Mouse (Mus musculus) adrenal gland, postnatal 25 days (tissue): ENCODE data around the gene Efcab11. TPM values are rescaled to one million over a fixed set of nuclear protein-coding genes. Genes with fewer than 3 reads are reported as not detected.

Experiments
- DNase-seq: peaks from one replicate; pipeline ENCODE4 v3.0.0; 2021; ENCODE audit warnings: mixed read lengths
- long read RNA-seq: library from polyadenylated mRNA; stranded (forward); transcript quantifications from one replicate; pipeline ENCODE4 v2.0.0, GENCODE M21; 2021
- total RNA-seq: library from RNA; stranded (reverse); gene quantifications from 2 replicates; pipeline ENCODE4 v1.2.3, GENCODE M21; 2021

Efcab11 gene
- total RNA-seq, result 0.82 and 1.7 TPM in 2 replicates
- long read RNA-seq, result 0 reads

- DNase-seq, result peak; percentile 94
Measured at GRCm38 (mm10) chr12:99884269-99885261, at the start of gene Efcab11, which contains the start of gene Tdp1. TSS of gene Efcab11 (minus strand) at chr12:99884439. TSS of gene Tdp1 (plus strand) at chr12:99884517.

- no peak for DNase-seq
Measured at GRCm38 (mm10) chr12:99933630-99934029, 49.4 kb upstream of the Efcab11 start.

GRCm38 (mm10) chr12:99932245-99932644, 48.0 kb upstream of the Efcab11 start:
- no peak for DNase-seq

GRCm38 (mm10) chr12:99929160-99929559, 44.9 kb upstream of the Efcab11 start:
- no peak for DNase-seq

GRCm38 (mm10) chr12:99928311-99928710, 44.1 kb upstream of the Efcab11 start:
- DNase-seq, result no peak

- DNase-seq, result no peak
Measured at GRCm38 (mm10) chr12:99923703-99924102, 39.5 kb upstream of the Efcab11 start.

- no peak for DNase-seq
Measured at GRCm38 (mm10) chr12:99923131-99923606, 38.9 kb upstream of the Efcab11 start.

- no peak for DNase-seq
Measured at GRCm38 (mm10) chr12:99921045-99921444, 36.8 kb upstream of the Efcab11 start.

- no peak for DNase-seq
Measured at GRCm38 (mm10) chr12:99919636-99920035, 35.4 kb upstream of the Efcab11 start.

GRCm38 (mm10) chr12:99917800-99918427, 33.7 kb upstream of the Efcab11 start:
- peak; percentile 20 for DNase-seq

GRCm38 (mm10) chr12:99911466-99911865, 27.2 kb upstream of the Efcab11 start:
- no peak for DNase-seq

GRCm38 (mm10) chr12:99904537-99904936, 20.3 kb upstream of the Efcab11 start:
- no peak for DNase-seq

GRCm38 (mm10) chr12:99902867-99903370, 18.7 kb upstream of the Efcab11 start:
- no peak for DNase-seq

GRCm38 (mm10) chr12:99901973-99902866, 18.0 kb upstream of the Efcab11 start:
- DNase-seq, result no peak

- DNase-seq, result no peak
Measured at GRCm38 (mm10) chr12:99899991-99900390, 15.8 kb upstream of the Efcab11 start.

GRCm38 (mm10) chr12:99898248-99898870, 14.1 kb upstream of the Efcab11 start:
- DNase-seq, result no peak

GRCm38 (mm10) chr12:99897846-99898245, 13.6 kb upstream of the Efcab11 start:
- DNase-seq, result no peak

GRCm38 (mm10) chr12:99885282-99885901, 1.2 kb upstream of the Efcab11 start:
- no peak for DNase-seq

- no peak for DNase-seq
Measured at GRCm38 (mm10) chr12:99883713-99884105, 530 bp downstream of the Efcab11 start.

GRCm38 (mm10) chr12:99883000-99883712, 1.1 kb downstream of the Efcab11 start:
- peak; percentile 82 for DNase-seq
